Mouse (Mus musculus) midbrain, embryonic 12.5 days (tissue): ENCODE measurements at regions not wholly inside any gene's neighbourhood (a gene's known extent, or its start where the extent isn't known, plus 50 kb on each side); places are given as distances from the start of the nearest gene placed in this dataset.
A peak's percentile ranks its signal among the peaks of the same experiment; 100 is the strongest.

Experiments used
- ATAC-seq: fragments of 200-750 bp; cut with Nextera tagmentation; 2 replicates; pipeline ENCODE4 v1.8.0; 2017; ENCODE audit warnings: low read depth, moderate TSS enrichment, moderate library complexity; ENCODE audit not compliant: low FRiP score
- H3K27ac ChIP-seq: fragments of 300-500 bp; sonication (generic); replicated peaks from 2 replicates; pipeline ENCODE4 v1.5.1; 2016; ENCODE audit warnings: mild to moderate bottlenecking
- H3K27me3 ChIP-seq: fragments of 300-500 bp; sonication (generic); 2 replicates; pipeline ENCODE4 v1.6.1; 2016; ENCODE audit warnings: mild to moderate bottlenecking
- H3K36me3 ChIP-seq: fragments of 300-500 bp; sonication (generic); 2 replicates; pipeline ENCODE4 v1.6.1; 2016
- H3K4me1 ChIP-seq: fragments of 300-500 bp; sonication (generic); 2 replicates; pipeline ENCODE4 v1.6.1; 2016
- H3K4me2 ChIP-seq: fragments of 300-500 bp; sonication (generic); replicated peaks from 2 replicates; pipeline ENCODE4 v1.6.1; 2016; ENCODE audit warnings: mild to moderate bottlenecking, moderate library complexity
- H3K4me3 ChIP-seq: fragments of 300-500 bp; sonication (generic); 2 replicates; pipeline ENCODE4 v1.5.1; 2016; ENCODE audit warnings: mild to moderate bottlenecking
- H3K9ac ChIP-seq: fragments of 300-500 bp; sonication (generic); replicated peaks from 2 replicates; pipeline ENCODE4 v1.6.1; 2016; ENCODE audit warnings: mild to moderate bottlenecking, moderate library complexity
- H3K9me3 ChIP-seq: fragments of 300-500 bp; sonication (generic); 2 replicates; pipeline ENCODE4 v1.6.1; 2016; ENCODE audit warnings: mild to moderate bottlenecking
- WGBS: fragments of 180-500 bp; shearing (Covaris S2); methylation state at CpG from one replicate; pipeline ENCODE4 v1.1.7; 2016; 5-methylcytosine and 5-hydroxymethylcytosine counted together

DNA sequence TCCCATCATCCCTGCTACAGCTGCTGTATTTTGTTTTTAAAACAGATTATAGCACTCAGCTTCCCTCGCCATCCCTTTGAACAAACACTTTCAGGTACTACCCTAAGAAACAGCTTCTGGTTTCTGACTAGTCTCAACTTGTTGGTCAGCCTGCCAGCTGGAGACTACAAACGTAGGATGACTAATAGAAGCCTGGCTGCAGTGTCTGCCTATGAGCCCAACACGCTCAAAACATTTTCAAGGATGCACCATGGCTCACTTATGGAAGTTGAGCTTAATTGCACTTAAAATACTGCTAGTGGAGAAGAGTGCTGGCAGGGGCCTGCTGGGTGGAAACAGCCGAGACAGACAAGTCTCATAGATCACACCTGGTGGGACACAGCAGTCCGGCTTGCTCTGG lies 234.4 kb upstream of the Tenm4 start:
- 80% methylated on average over 5 of the region's 5 CpGs for WGBS
- no peak overlapping the region for H3K4me3 ChIP-seq

GRCm38 (mm10) chr7:95943420-95943819 lies 227.6 kb upstream of the Tenm4 start:
- no peaks in the 10 kb centered on the region for H3K4me1 ChIP-seq
- no peak overlapping the region for H3K4me3 ChIP-seq
- no peak overlapping the region for H3K9ac ChIP-seq
- H3K27me3 ChIP-seq, result no peaks in the 10 kb centered on the region
- no peaks in the 10 kb centered on the region for H3K9me3 ChIP-seq
- no peaks in the 10 kb centered on the region for H3K36me3 ChIP-seq
- H3K27ac ChIP-seq, result no peak overlapping the region
- WGBS, result 93% methylated on average over 6 of the region's 6 CpGs
- no peak overlapping the region for H3K4me2 ChIP-seq
- no peak for ATAC-seq

More for the DNA sequence above, 234.4 kb upstream of the Tenm4 start:
- no peak for ATAC-seq
- H3K4me1 ChIP-seq, result no peaks in the 10 kb centered on the region
- no peaks in the 10 kb centered on the region for H3K9me3 ChIP-seq
- no peak overlapping the region for H3K4me2 ChIP-seq
- no peak overlapping the region for H3K27ac ChIP-seq
- no peaks in the 10 kb centered on the region for H3K36me3 ChIP-seq
- H3K27me3 ChIP-seq, result no peaks in the 10 kb centered on the region
- no peak overlapping the region for H3K9ac ChIP-seq

DNA sequence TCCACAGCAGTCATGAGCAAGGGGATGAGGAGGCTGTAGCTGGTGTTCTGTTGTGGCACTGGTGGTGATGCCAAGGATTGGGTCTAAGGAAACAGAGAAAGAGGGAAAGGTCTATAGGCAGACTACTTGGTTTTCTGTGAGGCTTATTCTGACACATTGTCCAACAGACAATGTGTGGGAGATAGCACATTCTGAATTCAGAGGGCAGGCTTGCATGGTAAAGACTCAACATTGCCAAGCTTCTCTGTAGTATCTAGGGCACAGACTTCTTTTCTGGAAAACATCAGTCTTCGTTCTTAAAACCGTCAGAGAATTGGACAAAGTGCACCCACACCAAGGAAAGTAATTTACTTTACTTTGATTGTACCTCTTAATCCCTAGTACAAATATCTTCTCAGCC lies 218.7 kb upstream of the Tenm4 start:
- no peaks in the 10 kb centered on the region for H3K27me3 ChIP-seq
- no peak overlapping the region for H3K9ac ChIP-seq
- no peaks in the 10 kb centered on the region for H3K4me1 ChIP-seq
- ATAC-seq, result no peak
- H3K4me2 ChIP-seq, result no peak overlapping the region
- H3K4me3 ChIP-seq, result no peak overlapping the region
- no peaks in the 10 kb centered on the region for H3K36me3 ChIP-seq
- H3K9me3 ChIP-seq, result no peaks in the 10 kb centered on the region
- H3K27ac ChIP-seq, result no peak overlapping the region
- 72% methylated on average over 2 of the region's 2 CpGs for WGBS

GRCm38 (mm10) chr7:95954511-95954910 lies 216.5 kb upstream of the Tenm4 start:
- H3K9ac ChIP-seq, result no peak overlapping the region
- no peaks in the 10 kb centered on the region for H3K4me1 ChIP-seq
- H3K4me3 ChIP-seq, result no peak overlapping the region
- no peak for ATAC-seq
- WGBS, result 98% methylated on average over 2 of the region's 2 CpGs
- no peaks in the 10 kb centered on the region for H3K9me3 ChIP-seq
- no peak overlapping the region for H3K4me2 ChIP-seq
- H3K36me3 ChIP-seq, result no peaks in the 10 kb centered on the region
- no peak overlapping the region for H3K27ac ChIP-seq
- no peaks in the 10 kb centered on the region for H3K27me3 ChIP-seq

- WGBS, result 77% methylated on average over 2 of the region's 2 CpGs
- H3K4me3 ChIP-seq, result no peak overlapping the region
- H3K9ac ChIP-seq, result no peak overlapping the region
- no peak overlapping the region for H3K27ac ChIP-seq
- H3K4me1 ChIP-seq, result no peaks in the 10 kb centered on the region
- H3K27me3 ChIP-seq, result no peaks in the 10 kb centered on the region
- H3K9me3 ChIP-seq, result no peaks in the 10 kb centered on the region
- ATAC-seq, result no peak
- H3K4me2 ChIP-seq, result no peak overlapping the region
- no peaks in the 10 kb centered on the region for H3K36me3 ChIP-seq
These were observed 215.9 kb upstream of the Tenm4 start for GRCm38 (mm10) chr7:95955119-95955518.

DNA sequence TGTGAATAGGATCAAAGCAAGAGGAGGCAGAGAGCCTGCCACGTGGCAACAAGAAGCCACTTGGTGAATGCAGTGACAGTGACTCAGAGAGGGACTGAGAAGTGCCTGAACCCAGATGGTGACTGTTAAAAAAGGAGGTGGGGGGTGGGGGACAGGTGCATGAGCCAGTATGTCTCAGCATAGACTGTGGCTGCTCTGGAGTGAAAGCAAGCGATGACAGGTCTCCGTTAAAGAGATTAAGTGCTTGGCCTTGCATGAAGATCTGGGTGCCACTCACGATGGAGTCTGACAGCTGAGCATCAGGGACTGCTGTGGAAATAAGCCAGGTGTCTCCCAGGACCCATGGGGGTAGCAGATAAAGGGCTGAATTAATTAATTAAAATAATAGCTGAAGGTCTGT lies 212.0 kb upstream of the Tenm4 start:
- H3K36me3 ChIP-seq, result no peaks in the 10 kb centered on the region
- ATAC-seq, result no peak
- 48% methylated on average over 4 of the region's 4 CpGs for WGBS

DNA sequence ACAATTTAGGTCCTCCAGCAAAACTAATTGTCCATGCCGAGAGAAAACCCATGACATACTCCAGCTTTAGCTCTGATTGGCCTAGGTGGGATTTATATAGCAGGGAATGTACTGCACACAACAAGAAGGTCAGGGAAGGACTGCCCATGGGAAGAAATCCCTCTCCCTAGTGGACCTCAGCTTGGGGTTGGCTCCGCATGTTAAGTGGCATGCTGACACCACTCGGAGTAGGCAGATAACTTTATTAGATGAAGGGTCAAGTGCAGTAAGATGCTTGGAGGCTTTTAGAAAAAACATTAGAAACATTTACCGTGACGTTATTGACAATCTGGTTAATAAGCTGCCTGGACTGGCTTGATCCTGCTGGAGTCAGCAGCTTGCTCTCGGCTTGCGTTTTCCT lies 199.2 kb upstream of the Tenm4 start:
- 83% methylated on average over 7 of the region's 7 CpGs for WGBS
- H3K9me3 ChIP-seq, result no peaks in the 10 kb centered on the region
- ATAC-seq, result no peak
- no peak overlapping the region for H3K9ac ChIP-seq
- H3K27me3 ChIP-seq, result no peaks in the 10 kb centered on the region
- H3K4me2 ChIP-seq, result no peak overlapping the region
- H3K4me3 ChIP-seq, result no peak overlapping the region
- H3K36me3 ChIP-seq, result no peaks in the 10 kb centered on the region
- H3K4me1 ChIP-seq, result no peaks in the 10 kb centered on the region
- H3K27ac ChIP-seq, result no peak overlapping the region

More for the DNA sequence above, 212.0 kb upstream of the Tenm4 start:
- no peaks in the 10 kb centered on the region for H3K4me1 ChIP-seq
- H3K9me3 ChIP-seq, result no peaks in the 10 kb centered on the region
- no peaks in the 10 kb centered on the region for H3K27me3 ChIP-seq
- H3K4me3 ChIP-seq, result no peak overlapping the region
- H3K9ac ChIP-seq, result no peak overlapping the region
- no peak overlapping the region for H3K27ac ChIP-seq
- no peak overlapping the region for H3K4me2 ChIP-seq

DNA sequence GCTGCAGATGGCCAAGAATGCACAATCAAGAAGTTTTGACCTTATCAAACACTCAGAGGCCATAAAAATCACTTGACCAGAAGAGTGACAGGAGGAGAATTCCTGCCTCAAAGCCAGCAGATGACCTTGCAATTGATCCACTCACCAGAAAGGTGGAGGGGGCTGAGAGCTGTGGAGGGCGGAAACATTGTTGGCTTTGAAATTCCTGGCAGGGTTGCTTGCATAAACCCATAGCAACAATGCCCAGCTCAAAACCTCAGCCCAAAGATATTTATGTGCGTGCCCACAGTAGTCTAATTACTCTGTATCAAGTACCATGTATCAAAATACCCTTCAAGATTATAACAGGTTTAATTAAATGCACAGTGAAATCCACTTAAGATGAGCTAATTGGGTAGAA lies 197.0 kb upstream of the Tenm4 start:
- no peak overlapping the region for H3K4me3 ChIP-seq
- no peak overlapping the region for H3K27ac ChIP-seq
- no peaks in the 10 kb centered on the region for H3K36me3 ChIP-seq
- H3K4me1 ChIP-seq, result no peaks in the 10 kb centered on the region
- H3K4me2 ChIP-seq, result no peak overlapping the region
- no peak overlapping the region for H3K9ac ChIP-seq
- H3K27me3 ChIP-seq, result no peaks in the 10 kb centered on the region
- no peaks in the 10 kb centered on the region for H3K9me3 ChIP-seq
- WGBS, result 47% methylated on average over 2 of the region's 2 CpGs
- ATAC-seq, result no peak

GRCm38 (mm10) chr7:95991250-95992032 lies 179.6 kb upstream of the Tenm4 start:
- Histone ChIP-seq H3K4me3 (no peak overlapping the region), H3K9me3 (no peaks in the 10 kb centered on the region), H3K9ac (no peak overlapping the region), H3K4me1 (peaks cover 8% of the 10 kb centered on the region; the same call in 1 of the 2 replicates), H3K4me2 (no peak overlapping the region), H3K27ac (no peak overlapping the region), H3K27me3 (peaks cover 9% of the 10 kb centered on the region; the same call in 1 of the 2 replicates), H3K36me3 (no peaks in the 10 kb centered on the region)
- ATAC-seq, result peak; percentile 81
- 50% methylated on average over 10 of the region's 10 CpGs for WGBS

DNA sequence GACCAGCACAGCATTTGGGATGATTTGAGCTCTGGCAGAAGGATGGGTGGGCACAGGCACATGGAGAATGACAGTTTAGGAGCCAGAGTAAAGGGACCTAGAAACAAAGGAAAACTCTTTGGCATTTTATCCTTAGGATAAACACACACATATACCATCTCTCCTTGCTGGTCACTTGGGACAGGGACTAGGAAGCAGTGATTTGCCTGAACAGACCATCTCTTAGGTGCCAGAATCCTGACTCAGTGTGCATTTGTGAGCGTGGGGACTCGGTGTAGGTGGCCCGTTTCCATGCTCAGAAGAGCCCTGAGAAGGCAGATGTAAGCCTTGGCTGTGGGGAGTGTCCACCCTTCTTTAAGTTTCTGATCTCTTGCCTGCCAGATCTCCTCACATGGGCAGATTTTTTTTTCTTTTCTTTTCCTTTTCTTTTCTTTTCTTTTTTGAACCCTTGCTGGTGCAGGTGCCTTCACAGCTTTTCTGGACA lies 179.0 kb upstream of the Tenm4 start:
- Histone ChIP-seq H3K4me2 (no peak overlapping the region), H3K9me3 (no peaks in the 10 kb centered on the region), H3K27ac (no peak overlapping the region), H3K9ac (no peak overlapping the region), H3K4me3 (no peak overlapping the region), H3K27me3 (peaks cover 9% of the 10 kb centered on the region; the same call in 1 of the 2 replicates), H3K4me1 (peaks cover 8% of the 10 kb centered on the region; the same call in 1 of the 2 replicates), H3K36me3 (no peaks in the 10 kb centered on the region)
- ATAC-seq, result no peak
- 83% methylated on average over 3 of the region's 3 CpGs for WGBS

- no peak overlapping the region for H3K9ac ChIP-seq
These were observed 178.5 kb upstream of the Tenm4 start for GRCm38 (mm10) chr7:95992521-95992920.

GRCm38 (mm10) chr7:95997190-95997589 lies 173.9 kb upstream of the Tenm4 start:
- no peak overlapping the region for H3K27ac ChIP-seq
- H3K4me3 ChIP-seq, result no peak overlapping the region
- H3K9ac ChIP-seq, result no peak overlapping the region
- WGBS, result 85% methylated on average over 3 of the region's 3 CpGs
- no peak for ATAC-seq
- H3K9me3 ChIP-seq, result no peaks in the 10 kb centered on the region
- H3K4me2 ChIP-seq, result no peak overlapping the region
- no peaks in the 10 kb centered on the region for H3K36me3 ChIP-seq
- peaks cover 4% of the 10 kb centered on the region; the same call in 1 of the 2 replicates for H3K4me1 ChIP-seq
- 0 out of 2 replicates have a peak, but pooled peaks cover 4% of the 10 kb centered on the region for H3K27me3 ChIP-seq

More at GRCm38 (mm10) chr7:95992521-95992920, 178.5 kb upstream of the Tenm4 start:
- no peak for ATAC-seq
- Histone ChIP-seq H3K36me3 (no peaks in the 10 kb centered on the region), H3K4me2 (no peak overlapping the region), H3K4me3 (no peak overlapping the region), H3K9me3 (no peaks in the 10 kb centered on the region), H3K27ac (no peak overlapping the region), H3K27me3 (peaks cover 9% of the 10 kb centered on the region; the same call in 1 of the 2 replicates), H3K4me1 (peaks cover 8% of the 10 kb centered on the region; the same call in 1 of the 2 replicates)
- 84% methylated on average over 3 of the region's 3 CpGs for WGBS
